Mouse (Mus musculus) heart, adult 9 months (tissue): ENCODE results near the gene Atp8b2.

Source experiments
- DNase-seq, 2 experiments: peaks; one replicate each; pipeline ENCODE4 v3.0.0; 2022; ENCODE audit warnings: low spot score in 2 of 2

Atp8b2 gene

GRCm38 (mm10) chr3:89963221-89963763 lies at the start of gene Atp8b2:
Gene Atp8b2, minus strand, starts transcription at chr3:89963508.
- peak; percentile 53 to 65 for DNase-seq

GRCm38 (mm10) chr3:90010291-90010690 lies 47.0 kb upstream of the Atp8b2 start:
- no peak for DNase-seq

GRCm38 (mm10) chr3:90004091-90004796 lies 40.9 kb upstream of the Atp8b2 start:
- no peak for DNase-seq

- DNase-seq, result no peak
Observed at GRCm38 (mm10) chr3:89999830-90000229, 36.5 kb upstream of the Atp8b2 start.

- no peak for DNase-seq
Observed at GRCm38 (mm10) chr3:89999090-89999489, 35.8 kb upstream of the Atp8b2 start.

- DNase-seq, result peak; percentile 91 to 94
Observed at GRCm38 (mm10) chr3:89998612-89999054, 35.3 kb upstream of the Atp8b2 start, which contains the start of gene Hax1. Gene Hax1, minus strand, starts transcription at chr3:89998780.

- DNase-seq, result peak in 1 of 2 experiments; percentile 1
Observed at GRCm38 (mm10) chr3:89997791-89998495, 34.6 kb upstream of the Atp8b2 start.

GRCm38 (mm10) chr3:89994807-89995515 lies 31.7 kb upstream of the Atp8b2 start:
- no peak for DNase-seq

GRCm38 (mm10) chr3:89987822-89988221 lies 24.5 kb upstream of the Atp8b2 start:
- no peak for DNase-seq

- no peak for DNase-seq
Observed at GRCm38 (mm10) chr3:89987211-89987610, 23.9 kb upstream of the Atp8b2 start.

- DNase-seq, result no peak
Observed at GRCm38 (mm10) chr3:89982426-89982825, 19.1 kb upstream of the Atp8b2 start.

GRCm38 (mm10) chr3:89976859-89977258 lies 13.6 kb upstream of the Atp8b2 start:
- no peak for DNase-seq

GRCm38 (mm10) chr3:89968509-89968908 lies 5.2 kb upstream of the Atp8b2 start:
- DNase-seq, result no peak

- no peak for DNase-seq
Observed at GRCm38 (mm10) chr3:89966946-89967345, 3.6 kb upstream of the Atp8b2 start.

GRCm38 (mm10) chr3:89965972-89966371 lies 2.7 kb upstream of the Atp8b2 start:
- DNase-seq, result no peak

- no peak for DNase-seq
Observed at GRCm38 (mm10) chr3:89965557-89965956, 2.2 kb upstream of the Atp8b2 start.

GRCm38 (mm10) chr3:89963926-89964739 lies 825 bp upstream of the Atp8b2 start:
- peak; percentile 67 to 72 for DNase-seq

- DNase-seq, result peak; percentile 21 to 41
Observed at GRCm38 (mm10) chr3:89962751-89963220, 522 bp downstream of the Atp8b2 start.

- DNase-seq, result peak; percentile 56 to 62
Observed at GRCm38 (mm10) chr3:89962059-89962750, 1.1 kb downstream of the Atp8b2 start.

GRCm38 (mm10) chr3:89961436-89961835 lies 1.9 kb downstream of the Atp8b2 start:
- DNase-seq, result peak; percentile 21 to 37
